Mouse (Mus musculus) CH12.LX (cell line): ENCODE measurements around the gene Prkaa2.

Source experiments
- CHD1 ChIP-seq: IDR thresholded peaks from 2 replicates; pipeline ENCODE4 v1.6.1; 2012; ENCODE audit warnings: low read depth, low read length, improper control_type of control experiment, inconsistent platforms
- CTCF ChIP-seq, 2 experiments: IDR thresholded peaks in 1 of 2; conservative IDR thresholded peaks in 1 of 2; 2 replicates each; pipeline ENCODE4 v1.5.1; 2011 to 2012; ENCODE audit warnings: low read depth in 2 of 2, low read length in 2 of 2, improper control_type of control experiment in 1 of 2, inconsistent platforms in 1 of 2, mild to moderate bottlenecking in 1 of 2, moderate library complexity in 1 of 2
- MAX ChIP-seq: IDR thresholded peaks from 2 replicates; pipeline ENCODE4 v1.6.1; 2011; ENCODE audit warnings: low read length, improper control_type of control experiment
- RCOR1 ChIP-seq: conservative IDR thresholded peaks from 2 replicates; pipeline ENCODE4 v1.6.1; 2012; ENCODE audit warnings: low read depth, mild to moderate bottlenecking, inconsistent platforms, low read length, improper control_type of control experiment
- TCF12 ChIP-seq: IDR thresholded peaks from 2 replicates; pipeline ENCODE4 v1.6.1; 2014; ENCODE audit warnings: low read depth, mild to moderate bottlenecking, inconsistent platforms, low read length, improper control_type of control experiment
- ZC3H11A ChIP-seq: IDR thresholded peaks from 2 replicates; pipeline ENCODE4 v1.6.1; 2012; ENCODE audit warnings: low read depth, mild to moderate bottlenecking, inconsistent platforms, low read length, improper control_type of control experiment

DNA sequence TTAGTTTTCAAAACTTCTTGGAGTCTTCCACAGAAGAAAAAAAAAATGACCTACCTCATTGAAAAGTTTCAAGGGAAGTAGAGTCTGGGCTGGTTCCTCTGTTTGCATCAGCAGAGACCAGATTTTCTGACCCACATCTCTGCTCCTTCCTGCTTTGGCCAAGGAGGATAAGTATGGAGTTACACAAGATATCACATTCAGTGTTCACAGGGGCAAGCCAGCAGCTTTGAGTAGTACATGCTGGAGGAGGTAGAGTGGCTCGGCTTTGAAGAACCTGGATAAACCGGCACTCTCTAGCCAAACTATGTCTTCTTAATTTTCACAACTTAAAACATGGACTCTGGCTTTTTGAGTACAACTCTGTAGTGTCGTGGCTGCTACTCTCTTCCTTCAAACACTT, 43.5 kb upstream of the Prkaa2 start:
- no peak for TF ChIP-seq CTCF (conservative IDR thresholded peaks at IDR 0.05 in 1 of 2, IDR thresholded peaks at IDR 0.05 in 1 of 2; ENCODE audit: low read depth in 2 of 2, low read length in 2 of 2)
- TF ChIP-seq MAX, result no peak
- no peak for TF ChIP-seq RCOR1
- no peak for TF ChIP-seq ZC3H11A
- no peak for TF ChIP-seq TCF12
- TF ChIP-seq CHD1, result no peak
